ENCODE assay signal across 23 mouse cellular contexts in the genomic region with DNA sequence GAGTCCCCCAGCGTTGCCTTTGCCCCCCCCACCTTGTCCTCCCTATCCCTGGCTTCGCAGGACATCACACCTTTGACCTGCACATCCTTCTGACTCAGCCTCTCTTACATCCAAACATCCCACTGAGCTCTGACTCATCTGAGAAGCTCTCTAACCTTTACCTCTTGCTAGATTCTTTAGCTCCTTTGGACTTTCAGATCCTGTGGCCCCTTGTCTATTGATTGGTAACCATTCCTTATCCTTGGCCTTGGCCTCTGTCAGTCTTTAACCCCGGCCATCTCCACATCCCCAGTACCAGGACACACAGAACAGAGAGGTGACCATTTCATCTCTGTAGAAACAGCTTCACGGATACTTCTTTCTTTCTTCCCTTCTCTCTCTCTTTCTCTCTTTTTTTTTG. TPM values are rescaled to one million over a fixed set of nuclear protein-coding genes. Genes with fewer than 3 reads are reported as not detected.
DNase-seq lines count a peak whose midpoint lies in the region; ATAC-seq and TF ChIP-seq lines count a peak whose summit lies in the region.
"Had no signal": no experiment of that assay in that cellular context is flagged by ENCODE, and none has a peak within 500 bp of the region (broad histone marks: within the 10 kb centered on the region; RNA-seq: fewer than 3 reads in every experiment).

No protein-coding gene starts in this region.

- DNase-seq in ovary, postnatal 10 days (ENCODE audit: low spot score) = no peak
- no peak for DNase-seq in retina, embryonic 14.5 days (ENCODE audit: low spot score)
- DNase-seq: adrenal gland, adult 8-10 months; adrenal gland, postnatal 14 days; adrenal gland, postnatal 36 days; cerebellum, adult 11-12 months; cerebellum, adult 9-10 months; cerebellum, postnatal 14 days; cerebellum, postnatal 36 days; embryo, embryonic 11 days had no signal

- H3K4me1 ChIP-seq in intestine, postnatal 0 days (replicated peaks; ENCODE audit: control insufficient read depth, insufficient read depth, low read length) = no peaks in the 10 kb centered on the region
- no peaks in the 10 kb centered on the region for H3K4me1 ChIP-seq in intestine, embryonic 16.5 days (ENCODE audit: control insufficient read depth, insufficient read depth, low read length)
- H3K4me1 ChIP-seq in small intestine, adult 2 months (ENCODE audit: control insufficient read depth, insufficient read depth, insufficient read length, low read length) = peaks cover 5% of the 10 kb centered on the region; the same call in 1 of the 2 replicates
- H3K4me1 ChIP-seq: embryonic facial prominence, embryonic 13.5 days; embryonic facial prominence, embryonic 15.5 days; forebrain, embryonic 12.5 days had no signal

- no peak for TF ChIP-seq CTCF in intestine, postnatal 0 days (IDR thresholded peaks at IDR 0.05; ENCODE audit: low read depth)
- TF ChIP-seq CTCF in small intestine, adult 2 months (IDR thresholded peaks at IDR 0.05; ENCODE audit: extremely low read depth, insufficient read length, insufficient replicate concordance, low read depth, low read length) = no peak

- ATAC-seq in intestine, postnatal 0 days = peak; percentile 75
- no peak for ATAC-seq in intestine, embryonic 16.5 days
- ATAC-seq: activated CD4-positive, CD25-positive, alpha-beta regulatory T cell, adult 4 months; forebrain, embryonic 14.5 days; forebrain, embryonic 16.5 days; Patski had no signal

- no peak overlapping the region for H3K9ac ChIP-seq in intestine, postnatal 0 days (ENCODE audit: low read depth, low read length)
- H3K9ac ChIP-seq in intestine, embryonic 16.5 days (ENCODE audit: low read depth, low read length) = no peak overlapping the region
- H3K9ac ChIP-seq: embryonic facial prominence, embryonic 13.5 days; embryonic facial prominence, embryonic 15.5 days; forebrain, embryonic 12.5 days had no signal

- H3K9me3 ChIP-seq in intestine, postnatal 0 days (ENCODE audit: control insufficient read depth) = no peaks in the 10 kb centered on the region
- H3K9me3 ChIP-seq in intestine, embryonic 16.5 days (ENCODE audit: control insufficient read depth, low read length) = no peaks in the 10 kb centered on the region
- H3K9me3 ChIP-seq: embryonic facial prominence, embryonic 13.5 days; embryonic facial prominence, embryonic 15.5 days; forebrain, embryonic 10.5 days; forebrain, embryonic 12.5 days had no signal

- no peak overlapping the region for H3K4me3 ChIP-seq in intestine, postnatal 0 days (ENCODE audit: low read depth, low read length)
- H3K4me3 ChIP-seq in intestine, embryonic 16.5 days (ENCODE audit: low read length) = no peak overlapping the region
- H3K4me3 ChIP-seq in small intestine, adult 2 months (ENCODE audit: low read depth, low read length) = no peak overlapping the region
- H3K4me3 ChIP-seq: embryonic facial prominence, embryonic 13.5 days; embryonic facial prominence, embryonic 15.5 days; erythroblast, embryonic 14.5 days; forebrain, embryonic 10.5 days; forebrain, embryonic 12.5 days had no signal

- no peak overlapping the region for H3K4me2 ChIP-seq in intestine, postnatal 0 days (replicated peaks; ENCODE audit: low read depth)
- H3K4me2 ChIP-seq in intestine, embryonic 16.5 days (ENCODE audit: low read depth, low read length) = no peak overlapping the region
- H3K4me2 ChIP-seq: embryonic facial prominence, embryonic 13.5 days; embryonic facial prominence, embryonic 15.5 days; forebrain, embryonic 12.5 days had no signal

- H3K27me3 ChIP-seq in intestine, postnatal 0 days (replicated peaks; ENCODE audit: control insufficient read depth, insufficient read depth, low read length) = no peaks in the 10 kb centered on the region
- no peaks in the 10 kb centered on the region for H3K27me3 ChIP-seq in intestine, embryonic 16.5 days (replicated peaks; ENCODE audit: control insufficient read depth, insufficient read depth, low read length)
- no peaks in the 10 kb centered on the region for H3K27me3 ChIP-seq in small intestine, adult 2 months (ENCODE audit: control insufficient read depth, insufficient read depth, low read length)
- H3K27me3 ChIP-seq: embryonic facial prominence, embryonic 13.5 days; embryonic facial prominence, embryonic 15.5 days; forebrain, embryonic 12.5 days; Patski had no signal

- no peaks in the 10 kb centered on the region for H3K36me3 ChIP-seq in intestine, postnatal 0 days (ENCODE audit: control insufficient read depth, insufficient read depth)
- no peaks in the 10 kb centered on the region for H3K36me3 ChIP-seq in intestine, embryonic 16.5 days (ENCODE audit: control insufficient read depth, insufficient read depth, low read length)
- no peaks in the 10 kb centered on the region for H3K36me3 ChIP-seq in small intestine, adult 2 months (ENCODE audit: control insufficient read depth, insufficient read depth, low read length)
- H3K36me3 ChIP-seq: embryonic facial prominence, embryonic 13.5 days; embryonic facial prominence, embryonic 15.5 days; forebrain, embryonic 10.5 days; forebrain, embryonic 12.5 days had no signal

- 59% methylated on average over 4 of the region's 4 CpGs for WGBS in intestine, postnatal 0 days
- WGBS in intestine, embryonic 16.5 days = 66% methylated on average over 4 of the region's 4 CpGs
- 50% methylated on average over 4 of the region's 4 CpGs for WGBS in small intestine, adult 2 months

- no peak overlapping the region for H3K27ac ChIP-seq in intestine, postnatal 0 days (ENCODE audit: low read depth, low read length)
- H3K27ac ChIP-seq in intestine, embryonic 16.5 days (ENCODE audit: low read length) = no peak overlapping the region
- peak overlapping the region; percentile 18; the same call in 1 of the 2 replicates for H3K27ac ChIP-seq in small intestine, adult 2 months (ENCODE audit: insufficient read depth, low read depth, low read length)
- H3K27ac ChIP-seq: embryonic facial prominence, embryonic 13.5 days; embryonic facial prominence, embryonic 15.5 days; forebrain, embryonic 10.5 days; forebrain, embryonic 12.5 days had no signal

- no peak for TF ChIP-seq POLR2A in small intestine, adult 2 months (IDR thresholded peaks at IDR 0.05; ENCODE audit: low read depth, low read length)

RNA-seq across cellular contexts. Expression of a gene that starts 1.8 kb away (rescaled TPM):
- polyA plus RNA-seq in intestine, postnatal 0 days (2015; fragmentation: Nextera tagmentation; extraction: Ambion mirVana) = not detected in 2 replicates
- polyA plus RNA-seq in intestine, embryonic 16.5 days (2015; fragmentation: Nextera tagmentation; extraction: Ambion mirVana) = 0.07 and 0.12 TPM in 2 replicates
- polyA plus RNA-seq in small intestine, adult 2 months (2012; rRNA removed) = not detected in 2 replicates
- polyA plus RNA-seq: activated CD4-positive, CD25-positive, alpha-beta regulatory T cell, adult 4 months; cerebellum, adult 2 months had no signal

RNA-seq across cellular contexts. Expression of a gene that starts 14.2 kb away (rescaled TPM):
- polyA plus RNA-seq in intestine, postnatal 0 days (2015; fragmentation: Nextera tagmentation; extraction: Ambion mirVana) = 2.1 and 2.2 TPM in 2 replicates
- polyA plus RNA-seq in intestine, embryonic 16.5 days (2015; fragmentation: Nextera tagmentation; extraction: Ambion mirVana) = 1.9 and 2.4 TPM in 2 replicates
- 23.2 and 53.0 TPM in 2 replicates for polyA plus RNA-seq in small intestine, adult 2 months (2012; rRNA removed)

RNA-seq across cellular contexts. Expression of a gene that starts 17.6 kb away (rescaled TPM):
- 4.1 TPM in 2 replicates for polyA plus RNA-seq in intestine, postnatal 0 days (2015; fragmentation: Nextera tagmentation; extraction: Ambion mirVana)
- polyA plus RNA-seq in intestine, embryonic 16.5 days (2015; fragmentation: Nextera tagmentation; extraction: Ambion mirVana) = 5.2 and 6.5 TPM in 2 replicates
- polyA plus RNA-seq in small intestine, adult 2 months (2012; rRNA removed) = 7.1 and 8.3 TPM in 2 replicates
- polyA plus RNA-seq: activated CD4-positive, CD25-positive, alpha-beta regulatory T cell, adult 4 months had no signal

RNA-seq across cellular contexts. Expression of a gene that starts 21.4 kb away (rescaled TPM):
- polyA plus RNA-seq in intestine, postnatal 0 days (2015; fragmentation: Nextera tagmentation; extraction: Ambion mirVana) = 26.6 and 27.7 TPM in 2 replicates
- 24.9 and 34.5 TPM in 2 replicates for polyA plus RNA-seq in intestine, embryonic 16.5 days (2015; fragmentation: Nextera tagmentation; extraction: Ambion mirVana)
- polyA plus RNA-seq in small intestine, adult 2 months (2012; rRNA removed) = 11.1 and 24.6 TPM in 2 replicates

RNA-seq across cellular contexts. Expression of a gene that starts 39.4 kb away (rescaled TPM):
- 18.7 and 21.8 TPM in 2 replicates for polyA plus RNA-seq in intestine, postnatal 0 days (2015; fragmentation: Nextera tagmentation; extraction: Ambion mirVana)
- polyA plus RNA-seq in intestine, embryonic 16.5 days (2015; fragmentation: Nextera tagmentation; extraction: Ambion mirVana) = 24.6 and 24.9 TPM in 2 replicates
- polyA plus RNA-seq in small intestine, adult 2 months (2012; rRNA removed) = 17.9 and 21.3 TPM in 2 replicates
